Mouse (Mus musculus) myocyte (in vitro differentiated cells): ENCODE measurements around the gene Ch25h.

Source experiments
- MYOD1 ChIP-seq, 3 experiments: IDR thresholded peaks; one replicate each; pipeline ENCODE4 v1.6.1; 2011; ENCODE audit warnings: control low read depth in 2 of 3, low read depth in 2 of 3, mild to moderate bottlenecking in 2 of 3, moderate library complexity in 1 of 3; ENCODE audit not compliant: insufficient read length in 2 of 3, control insufficient read depth in 1 of 3
- POLR2A ChIP-seq: IDR thresholded peaks from one replicate; pipeline ENCODE4 v1.6.1; 2011; ENCODE audit warnings: low read depth, mild to moderate bottlenecking, control low read depth, moderate library complexity; ENCODE audit not compliant: insufficient read length
- TCF12 ChIP-seq: IDR thresholded peaks from one replicate; pipeline ENCODE4 v1.6.1; 2011; ENCODE audit warnings: mild to moderate bottlenecking, control low read depth; ENCODE audit not compliant: poor library complexity, insufficient read depth, severe bottlenecking

GRCm38 (mm10) chr19:34448851-34449250 lies 26.1 kb downstream of the Ch25h start:
- TF ChIP-seq MYOD1 (IDR thresholded peaks at IDR 0.05; ENCODE audit: control insufficient read depth in 1 of 3, insufficient read length in 2 of 3, low read depth in 2 of 3) (no peak), POLR2A (no peak), TCF12 (no peak)
